Mouse (Mus musculus): ENCODE measurements around the gene Sox8. TPM values are rescaled to one million over a fixed set of nuclear protein-coding genes. Genes with fewer than 3 reads are reported as not detected.

Gene Sox8
- polyA plus RNA-seq, 1 experiment, result 1.0 TPM

DNA sequence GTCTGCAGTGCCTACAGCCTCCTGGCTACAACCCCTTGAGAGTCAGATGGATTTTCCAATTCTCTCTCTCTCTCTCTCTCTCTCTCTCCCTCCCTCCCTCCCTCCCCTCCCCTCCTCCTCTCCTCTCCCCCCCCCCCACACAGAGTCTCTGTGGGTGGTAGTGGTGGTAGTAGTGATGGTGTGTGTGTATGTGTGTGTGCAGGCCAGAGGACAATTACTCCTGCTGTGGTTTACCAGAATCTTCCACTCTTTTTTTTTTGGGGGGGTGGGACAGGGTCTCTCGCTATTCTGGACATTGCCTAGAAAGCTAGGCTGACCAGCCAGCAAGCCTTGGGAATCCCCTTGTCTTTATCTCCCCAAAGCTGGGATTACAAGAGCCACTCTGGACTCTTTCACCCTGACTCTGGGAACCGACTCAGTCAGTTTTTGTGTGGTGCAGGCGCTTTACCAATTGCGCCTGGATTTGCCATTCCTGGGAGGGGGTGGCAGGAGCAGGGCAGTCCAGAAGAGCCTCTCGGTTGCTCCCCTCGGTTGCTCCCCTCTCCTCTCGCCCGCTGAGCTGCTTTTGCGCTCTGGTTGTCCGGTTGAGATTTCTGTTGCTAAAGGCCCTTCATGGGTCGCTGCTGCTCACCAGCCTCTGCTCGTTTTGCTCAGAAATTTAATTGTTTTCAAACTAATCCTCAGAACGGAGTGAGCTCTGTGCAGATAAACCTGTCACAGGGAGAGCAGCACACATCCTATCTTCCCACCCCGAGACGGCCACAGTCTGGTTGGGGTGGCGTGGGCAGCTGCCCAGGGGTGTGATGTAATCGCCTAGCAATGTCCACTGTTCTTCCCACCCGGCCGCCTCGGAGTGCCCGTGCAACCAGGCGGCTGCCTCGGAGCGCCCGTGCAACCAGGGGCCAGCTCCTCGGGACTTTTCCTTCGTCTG lies 31.3 kb downstream of the Sox8 start:
- no peaks in the 10 kb centered on the region for H3K4me1 ChIP-seq (replicated peaks; ENCODE audit: control insufficient read depth, insufficient read depth, low read length)
- H3K27ac ChIP-seq (ENCODE audit: control insufficient read depth, insufficient read depth, low read length), result no peak overlapping the region
- no peak for TF ChIP-seq CTCF (IDR thresholded peaks at IDR 0.05; ENCODE audit: borderline replicate concordance, control insufficient read depth, extremely low read depth, insufficient read depth, low read length, poor library complexity)
- TF ChIP-seq POLR2A (IDR thresholded peaks at IDR 0.05; ENCODE audit: control insufficient read depth, extremely low read depth, insufficient read depth, low read length, poor library complexity), result no peak
- no peak for DNase-seq
- H3K36me3 ChIP-seq (ENCODE audit: control insufficient read depth, insufficient read depth, low read length), result no peaks in the 10 kb centered on the region
- no peaks in the 10 kb centered on the region for H3K27me3 ChIP-seq (ENCODE audit: control insufficient read depth, insufficient read depth, low read length)
- H3K4me3 ChIP-seq (ENCODE audit: control insufficient read depth, insufficient read depth, low read length), result no peak overlapping the region
- WGBS, result 66% methylated on average over 27 of the region's 27 CpGs

DNA sequence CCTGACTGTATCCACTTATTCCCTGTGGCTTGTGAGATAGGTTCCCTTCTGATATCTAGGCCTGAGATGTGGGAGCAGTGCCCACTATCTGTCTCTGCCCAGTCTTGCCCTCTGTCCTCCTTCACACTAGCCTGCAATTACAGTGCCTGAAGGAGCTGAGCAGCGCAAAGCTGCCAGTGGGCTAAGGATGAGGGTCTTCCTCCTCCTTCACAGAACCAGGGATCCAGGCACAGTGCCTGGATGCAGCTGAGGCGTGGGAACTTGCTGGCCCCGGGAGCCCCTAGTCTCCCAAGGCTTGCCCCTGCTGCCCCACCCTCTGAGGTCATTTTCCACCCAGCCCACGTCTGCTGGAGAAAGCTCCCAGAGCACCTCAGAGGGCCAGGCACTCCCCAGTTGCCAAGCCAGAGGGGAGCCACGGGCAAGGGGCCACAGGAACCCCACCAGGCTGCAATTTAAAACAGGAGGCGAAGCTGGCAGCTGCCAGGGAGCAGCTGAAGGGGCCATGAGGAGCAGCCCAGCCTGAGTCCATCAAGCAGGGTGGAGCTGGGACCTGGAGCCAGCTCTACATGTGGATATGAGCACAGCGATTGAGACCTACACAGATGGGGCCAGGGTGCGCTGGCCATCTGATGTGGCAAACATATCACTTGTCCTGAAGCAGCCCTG lies 40.0 kb downstream of the Sox8 start:
- 73% methylated on average over 8 of the region's 8 CpGs for WGBS
- no peak for DNase-seq

DNA sequence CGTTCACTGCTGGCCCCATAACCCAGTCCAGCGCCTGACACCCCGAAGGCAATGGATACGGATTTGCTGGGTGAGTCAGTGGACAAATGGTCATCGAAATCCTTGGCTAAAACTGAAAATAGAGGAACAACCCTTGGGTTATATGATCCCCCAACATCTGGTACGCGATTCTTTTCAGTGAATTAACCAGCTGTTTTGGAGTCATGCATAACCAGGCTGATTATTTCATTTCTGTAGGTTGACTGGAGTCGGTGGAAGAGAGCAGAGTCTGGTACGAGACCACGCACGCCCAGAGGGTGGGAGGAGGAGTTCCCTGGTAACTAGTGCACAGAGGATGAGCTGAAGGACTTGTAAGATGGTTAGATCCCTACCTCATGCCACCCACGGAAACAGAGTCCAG lies 48.4 kb downstream of the Sox8 start:
- Histone ChIP-seq H3K4me3 (ENCODE audit: control insufficient read depth, insufficient read depth, low read length) (no peak overlapping the region), H3K36me3 (ENCODE audit: control insufficient read depth, insufficient read depth, low read length) (no peaks in the 10 kb centered on the region), H3K4me1 (replicated peaks; ENCODE audit: control insufficient read depth, insufficient read depth, low read length) (no peaks in the 10 kb centered on the region), H3K27ac (ENCODE audit: control insufficient read depth, insufficient read depth, low read length) (no peak overlapping the region), H3K27me3 (ENCODE audit: control insufficient read depth, insufficient read depth, low read length) (no peaks in the 10 kb centered on the region)
- no peak for TF ChIP-seq POLR2A (IDR thresholded peaks at IDR 0.05; ENCODE audit: control insufficient read depth, extremely low read depth, insufficient read depth, low read length, poor library complexity)
- TF ChIP-seq CTCF (IDR thresholded peaks at IDR 0.05; ENCODE audit: borderline replicate concordance, control insufficient read depth, extremely low read depth, insufficient read depth, low read length, poor library complexity), result no peak
- DNase-seq, result no peak
- WGBS, result 86% methylated on average over 12 of the region's 12 CpGs

More for the DNA sequence above, 40.0 kb downstream of the Sox8 start:
- Histone ChIP-seq H3K4me3 (ENCODE audit: control insufficient read depth, insufficient read depth, low read length) (no peak overlapping the region), H3K36me3 (ENCODE audit: control insufficient read depth, insufficient read depth, low read length) (no peaks in the 10 kb centered on the region), H3K4me1 (replicated peaks; ENCODE audit: control insufficient read depth, insufficient read depth, low read length) (no peaks in the 10 kb centered on the region), H3K27ac (ENCODE audit: control insufficient read depth, insufficient read depth, low read length) (no peak overlapping the region), H3K27me3 (ENCODE audit: control insufficient read depth, insufficient read depth, low read length) (no peaks in the 10 kb centered on the region)
- TF ChIP-seq CTCF (IDR thresholded peaks at IDR 0.05; ENCODE audit: borderline replicate concordance, control insufficient read depth, extremely low read depth, insufficient read depth, low read length, poor library complexity), result no peak
- TF ChIP-seq POLR2A (IDR thresholded peaks at IDR 0.05; ENCODE audit: control insufficient read depth, extremely low read depth, insufficient read depth, low read length, poor library complexity), result no peak

DNA sequence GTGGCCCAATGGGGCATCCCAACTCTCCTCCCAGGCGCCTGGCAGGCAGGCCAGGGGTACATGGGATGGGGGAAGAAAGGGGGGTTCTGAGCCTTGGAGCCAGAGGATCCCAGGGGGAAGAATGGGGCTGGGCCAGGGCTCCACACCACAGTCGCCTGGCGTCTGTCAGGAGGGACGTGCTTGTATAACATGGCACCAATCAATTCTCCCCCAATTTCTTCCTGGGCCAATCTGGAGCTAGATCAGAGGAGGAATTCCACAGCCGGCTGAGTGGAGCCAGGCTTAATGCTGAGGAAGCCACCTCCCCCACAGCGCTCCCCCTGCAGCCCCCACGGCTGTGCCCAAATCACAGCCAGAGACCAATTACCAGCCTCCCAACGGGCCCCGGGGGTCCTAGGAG lies 50.0 kb downstream of the Sox8 start:
- H3K36me3 ChIP-seq (ENCODE audit: control insufficient read depth, insufficient read depth, low read length), result no peaks in the 10 kb centered on the region
- no peaks in the 10 kb centered on the region for H3K27me3 ChIP-seq (ENCODE audit: control insufficient read depth, insufficient read depth, low read length)
- H3K4me3 ChIP-seq (ENCODE audit: control insufficient read depth, insufficient read depth, low read length), result no peak overlapping the region
- no peak for DNase-seq
- no peak overlapping the region for H3K27ac ChIP-seq (ENCODE audit: control insufficient read depth, insufficient read depth, low read length)
- no peaks in the 10 kb centered on the region for H3K4me1 ChIP-seq (replicated peaks; ENCODE audit: control insufficient read depth, insufficient read depth, low read length)
- TF ChIP-seq POLR2A (IDR thresholded peaks at IDR 0.05; ENCODE audit: control insufficient read depth, extremely low read depth, insufficient read depth, low read length, poor library complexity) (no peak), CTCF (IDR thresholded peaks at IDR 0.05; ENCODE audit: borderline replicate concordance, control insufficient read depth, extremely low read depth, insufficient read depth, low read length, poor library complexity) (no peak)
- WGBS, result 57% methylated on average over 9 of the region's 9 CpGs

DNA sequence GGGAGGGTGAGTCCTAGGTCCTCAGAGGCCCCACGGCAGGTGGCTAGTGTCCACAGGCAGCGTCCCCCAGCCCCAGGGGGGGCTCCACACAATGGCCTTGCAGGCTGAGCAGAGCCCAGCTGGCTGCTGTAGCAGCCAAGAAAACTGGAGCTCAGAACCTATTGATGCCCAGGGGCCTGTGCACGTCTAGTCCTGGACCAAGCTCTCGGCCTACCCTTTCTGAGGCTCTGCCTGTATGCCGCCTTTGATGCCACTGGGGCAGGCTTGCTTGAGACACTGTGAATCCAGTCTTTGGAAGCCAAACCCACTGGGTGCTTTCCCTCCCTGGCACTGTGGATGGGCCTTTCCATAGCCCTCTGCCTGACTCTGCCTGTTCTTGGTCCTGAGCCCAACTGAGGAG lies 51.0 kb downstream of the Sox8 start:
- Histone ChIP-seq H3K27ac (ENCODE audit: control insufficient read depth, insufficient read depth, low read length) (no peak overlapping the region), H3K36me3 (ENCODE audit: control insufficient read depth, insufficient read depth, low read length) (no peaks in the 10 kb centered on the region), H3K4me3 (ENCODE audit: control insufficient read depth, insufficient read depth, low read length) (no peak overlapping the region), H3K4me1 (replicated peaks; ENCODE audit: control insufficient read depth, insufficient read depth, low read length) (no peaks in the 10 kb centered on the region), H3K27me3 (ENCODE audit: control insufficient read depth, insufficient read depth, low read length) (no peaks in the 10 kb centered on the region)
- no peak for TF ChIP-seq CTCF (IDR thresholded peaks at IDR 0.05; ENCODE audit: borderline replicate concordance, control insufficient read depth, extremely low read depth, insufficient read depth, low read length, poor library complexity)
- no peak for TF ChIP-seq POLR2A (IDR thresholded peaks at IDR 0.05; ENCODE audit: control insufficient read depth, extremely low read depth, insufficient read depth, low read length, poor library complexity)
- WGBS, result 93% methylated on average over 5 of the region's 5 CpGs
- no peak for DNase-seq

DNA sequence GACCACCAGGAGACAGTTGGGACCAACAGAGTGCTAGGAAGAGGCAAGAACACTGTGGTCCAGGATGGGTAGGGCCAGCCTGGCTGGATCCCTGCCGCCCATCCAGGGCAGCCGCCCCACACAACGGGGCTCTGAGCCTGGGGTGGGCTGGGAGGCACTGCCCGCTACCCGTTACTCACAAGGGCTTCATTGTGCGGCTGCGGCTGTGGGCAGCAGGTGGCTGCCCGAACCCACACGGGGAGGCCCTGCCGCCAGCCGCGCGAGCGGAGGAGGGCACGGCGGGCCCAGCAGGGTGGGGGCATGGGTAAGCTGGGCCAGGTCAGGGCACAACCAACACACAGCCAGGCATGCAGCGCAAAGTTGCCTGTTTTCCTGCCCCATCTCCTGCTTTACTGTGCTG lies 52.3 kb downstream of the Sox8 start:
- TF ChIP-seq POLR2A (IDR thresholded peaks at IDR 0.05; ENCODE audit: control insufficient read depth, extremely low read depth, insufficient read depth, low read length, poor library complexity) (no peak), CTCF (IDR thresholded peaks at IDR 0.05; ENCODE audit: borderline replicate concordance, control insufficient read depth, extremely low read depth, insufficient read depth, low read length, poor library complexity) (no peak)
- Histone ChIP-seq H3K4me3 (ENCODE audit: control insufficient read depth, insufficient read depth, low read length) (no peak overlapping the region), H3K4me1 (replicated peaks; ENCODE audit: control insufficient read depth, insufficient read depth, low read length) (no peaks in the 10 kb centered on the region), H3K27me3 (ENCODE audit: control insufficient read depth, insufficient read depth, low read length) (no peaks in the 10 kb centered on the region), H3K36me3 (ENCODE audit: control insufficient read depth, insufficient read depth, low read length) (no peaks in the 10 kb centered on the region), H3K27ac (ENCODE audit: control insufficient read depth, insufficient read depth, low read length) (no peak overlapping the region)
- DNase-seq, result no peak
- WGBS, result 92% methylated on average over 17 of the region's 17 CpGs
